ENCODE assay signal across 24 mouse cellular contexts in the genomic region with DNA sequence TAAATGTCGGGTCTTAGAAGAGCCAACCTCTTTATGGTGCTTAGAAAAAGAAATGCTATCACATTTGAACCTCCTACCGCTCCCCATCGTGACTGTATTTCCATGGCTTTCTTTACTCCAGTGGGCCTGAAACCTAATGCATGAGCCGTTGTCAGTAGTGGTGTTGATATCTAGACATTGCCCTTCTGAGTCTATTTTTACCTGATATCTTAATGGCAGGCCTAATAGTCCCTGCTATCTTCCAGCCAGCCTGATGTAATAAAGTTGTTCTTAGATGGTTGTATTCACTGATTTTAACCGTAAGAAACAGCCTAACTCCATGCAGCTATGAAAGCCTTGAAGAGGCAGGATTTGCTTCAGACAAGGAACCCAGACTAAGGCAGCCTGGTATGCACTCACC.
DNase-seq lines count a peak whose midpoint lies in the region; ATAC-seq and TF ChIP-seq lines count a peak whose summit lies in the region.
"Had no signal": no experiment of that assay in that cellular context is flagged by ENCODE, and none has a peak within 500 bp of the region (broad histone marks: within the 10 kb centered on the region; RNA-seq: fewer than 3 reads in every experiment).

No protein-coding gene starts in this region.

- H3K4me2 ChIP-seq in embryonic facial prominence, embryonic 14.5 days (ENCODE audit: low read depth, low read length): no peak overlapping the region
- H3K4me2 ChIP-seq in heart, embryonic 13.5 days: peak overlapping the region; percentile 33
- no peak overlapping the region for H3K4me2 ChIP-seq in limb, embryonic 14.5 days (replicated peaks; ENCODE audit: low read depth, low read length, severe bottlenecking)
- H3K4me2 ChIP-seq: stomach, embryonic 15.5 days had no signal

- no peaks in the 10 kb centered on the region for H3K27me3 ChIP-seq in embryonic facial prominence, embryonic 14.5 days (replicated peaks; ENCODE audit: control insufficient read depth, insufficient read depth, low read length)
- no peaks in the 10 kb centered on the region for H3K27me3 ChIP-seq in embryonic facial prominence, embryonic 10.5 days (replicated peaks; ENCODE audit: low read depth, poor library complexity, severe bottlenecking)
- no peaks in the 10 kb centered on the region for H3K27me3 ChIP-seq in heart, embryonic 13.5 days (replicated peaks)
- no peaks in the 10 kb centered on the region for H3K27me3 ChIP-seq in limb, embryonic 14.5 days (ENCODE audit: control insufficient read depth, insufficient read depth, low read length)
- H3K27me3 ChIP-seq: stomach, embryonic 15.5 days had no signal

- no peak overlapping the region for H3K9ac ChIP-seq in embryonic facial prominence, embryonic 14.5 days (ENCODE audit: low read depth, low read length)
- H3K9ac ChIP-seq in heart, embryonic 13.5 days: peak overlapping the region; percentile 56
- H3K9ac ChIP-seq in limb, embryonic 14.5 days (ENCODE audit: low read depth, low read length, severe bottlenecking): no peak overlapping the region
- H3K9ac ChIP-seq: forebrain, postnatal 0 days; stomach, embryonic 15.5 days had no signal

- intact Hi-C loops in heart, postnatal 25 days (cut with DNase I): no loop called here
- intact Hi-C loops in left cerebral cortex, adult 2 months (cut with DNase I): no loop called here

- no peak for TF ChIP-seq POLR2A in limb, embryonic 14.5 days (IDR thresholded peaks at IDR 0.05; ENCODE audit: borderline replicate concordance, extremely low read depth, insufficient read depth, insufficient read length)

- ATAC-seq in embryonic facial prominence, embryonic 14.5 days (ENCODE audit: low read depth): no peak
- peak; percentile 31; the same call in 1 of the 2 replicates for ATAC-seq in heart, embryonic 13.5 days (ENCODE audit: extremely low read depth, insufficient number of reproducible peaks, low FRiP score, low TSS enrichment)
- no peak for ATAC-seq in limb, embryonic 14.5 days (ENCODE audit: low FRiP score, low read depth)
- ATAC-seq: forebrain, postnatal 0 days; hindbrain, embryonic 16.5 days; midbrain, embryonic 16.5 days had no signal

- H3K9me3 ChIP-seq in embryonic facial prominence, embryonic 14.5 days (ENCODE audit: control insufficient read depth, low read length): no peaks in the 10 kb centered on the region
- H3K9me3 ChIP-seq in embryonic facial prominence, embryonic 10.5 days: no peaks in the 10 kb centered on the region
- no peaks in the 10 kb centered on the region for H3K9me3 ChIP-seq in heart, embryonic 13.5 days
- no peaks in the 10 kb centered on the region for H3K9me3 ChIP-seq in limb, embryonic 14.5 days (ENCODE audit: control insufficient read depth, low read length)
- H3K9me3 ChIP-seq: hindbrain, embryonic 10.5 days; stomach, embryonic 15.5 days had no signal

- H3K4me1 ChIP-seq in embryonic facial prominence, embryonic 14.5 days (ENCODE audit: control insufficient read depth, insufficient read depth, low read length): 0 out of 2 replicates have a peak, but pooled peaks cover 3% of the 10 kb centered on the region
- peaks cover 6% of the 10 kb centered on the region for H3K4me1 ChIP-seq in embryonic facial prominence, embryonic 10.5 days
- peaks cover 64% of the 10 kb centered on the region for H3K4me1 ChIP-seq in heart, embryonic 13.5 days
- H3K4me1 ChIP-seq in limb, embryonic 14.5 days (ENCODE audit: control insufficient read depth, insufficient read depth, low read length): peaks cover 9% of the 10 kb centered on the region; the same call in 1 of the 2 replicates
- H3K4me1 ChIP-seq: stomach, embryonic 15.5 days had no signal

- no peak overlapping the region for H3K4me3 ChIP-seq in embryonic facial prominence, embryonic 14.5 days (ENCODE audit: low read depth, low read length)
- H3K4me3 ChIP-seq in embryonic facial prominence, embryonic 10.5 days: no peak overlapping the region
- no peak overlapping the region for H3K4me3 ChIP-seq in heart, embryonic 13.5 days
- no peak overlapping the region for H3K4me3 ChIP-seq in left cerebral cortex, adult 2 months
- no peak overlapping the region for H3K4me3 ChIP-seq in limb, embryonic 14.5 days (replicated peaks; ENCODE audit: low read length)
- H3K4me3 ChIP-seq: hindbrain, embryonic 10.5 days; myocyte; stomach, embryonic 15.5 days had no signal

- no peaks in the 10 kb centered on the region for H3K36me3 ChIP-seq in embryonic facial prominence, embryonic 14.5 days (ENCODE audit: control insufficient read depth, insufficient read depth, low read length)
- no peaks in the 10 kb centered on the region for H3K36me3 ChIP-seq in embryonic facial prominence, embryonic 10.5 days (replicated peaks)
- H3K36me3 ChIP-seq in heart, embryonic 13.5 days: peaks cover 11% of the 10 kb centered on the region
- H3K36me3 ChIP-seq in limb, embryonic 14.5 days (ENCODE audit: control insufficient read depth, insufficient read depth, low read length): no peaks in the 10 kb centered on the region
- H3K36me3 ChIP-seq: stomach, embryonic 15.5 days had no signal

- DNase-seq in embryonic facial prominence, embryonic 14.5 days (ENCODE audit: low spot score): no peak
- no peak for DNase-seq in embryonic facial prominence, embryonic 10.5 days (ENCODE audit: low spot score)
- DNase-seq in heart, postnatal 25 days (ENCODE audit: low spot score): no peak
- DNase-seq in left cerebral cortex, adult 2 months (ENCODE audit: extremely low spot score in 1 of 2, low spot score in 2 of 2): no peak
- no peak for DNase-seq in left cerebral cortex, adult 11 months (ENCODE audit: low spot score)
- no peak for DNase-seq in limb, embryonic 14.5 days (ENCODE audit: low spot score)
- DNase-seq in cerebellum, postnatal 14 days: no peak
- DNase-seq: adrenal gland, postnatal 14 days; cerebellum, adult 2 months; cerebellum, postnatal 36 days; forebrain, postnatal 0 days; gastrocnemius, postnatal 25 days; kidney, adult 18-20 months; kidney, postnatal 10 days; lung, postnatal 4 days; right cerebral cortex, adult 18-20 months; right cerebral cortex, postnatal 4 days; thymus, postnatal 25 days had no signal

- WGBS in embryonic facial prominence, embryonic 14.5 days: 72% methylated on average over 5 of the region's 5 CpGs
- WGBS in embryonic facial prominence, embryonic 10.5 days: 85% methylated on average over 5 of the region's 5 CpGs
- 25% methylated on average over 5 of the region's 5 CpGs for WGBS in heart, embryonic 13.5 days
- 69% methylated on average over 5 of the region's 5 CpGs for WGBS in limb, embryonic 14.5 days

- TF ChIP-seq CTCF in left cerebral cortex, adult 2 months (IDR thresholded peaks at IDR 0.05): no peak

- H3K27ac ChIP-seq in embryonic facial prominence, embryonic 14.5 days (replicated peaks; ENCODE audit: low read depth, low read length): 0 out of 2 replicates have a peak overlapping the region, but pooled peaks have one; percentile 0
- H3K27ac ChIP-seq in embryonic facial prominence, embryonic 10.5 days (replicated peaks): no peak overlapping the region
- peak overlapping the region; percentile 94 for H3K27ac ChIP-seq in heart, embryonic 13.5 days (replicated peaks)
- H3K27ac ChIP-seq in left cerebral cortex, adult 2 months: peak overlapping the region; percentile 40; the same call in 1 of the 2 replicates
- H3K27ac ChIP-seq in limb, embryonic 14.5 days (replicated peaks; ENCODE audit: low read depth, low read length): 0 out of 2 replicates have a peak overlapping the region, but pooled peaks have one; percentile 16
- H3K27ac ChIP-seq: hindbrain, embryonic 10.5 days; stomach, embryonic 15.5 days had no signal
